Mouse (Mus musculus): Measurements from ENCODE around the gene Gm42688. TPM values are rescaled to one million over a fixed set of nuclear protein-coding genes. Genes with fewer than 3 reads are reported as not detected.
A peak's percentile ranks its signal among the peaks of the same experiment; 100 is the strongest.

Gene Gm42688
- polyA plus RNA-seq, 1 experiment from 2014 or later: 1.1 TPM

- peak overlapping the region; percentile 38 for H3K4me3 ChIP-seq (replicated peaks)
- H3K9ac ChIP-seq: no peak overlapping the region
- WGBS (ENCODE audit: insufficient replicate concordance): 3% methylated on average over 69 of the region's 69 CpGs
- peak overlapping the region; percentile 53 for H3K4me2 ChIP-seq
- no peak for DNase-seq
- H3K4me1 ChIP-seq (replicated peaks): peaks cover 34% of the 10 kb centered on the region
- H3K9me3 ChIP-seq (replicated peaks): no peaks in the 10 kb centered on the region
- no peak overlapping the region for H3K27ac ChIP-seq
- no peaks in the 10 kb centered on the region for H3K36me3 ChIP-seq
- peaks cover 100% of the 10 kb centered on the region for H3K27me3 ChIP-seq
- ATAC-seq (ENCODE audit: low read depth): no peak
These were observed 31.8 kb upstream of the Gm42688 start for GRCm38 (mm10) chr6:83069488-83070246.

GRCm38 (mm10) chr6:83070247-83070310, 31.3 kb upstream of the Gm42688 start, which contains the start of gene Tlx2:
Gene Tlx2, minus strand, starts transcription at chr6:83070293.
- no peak for DNase-seq
- 4% methylated on average over 10 of the region's 10 CpGs for WGBS (ENCODE audit: insufficient replicate concordance)
- Histone ChIP-seq H3K9ac (no peak within 1 kb of the TSS), H3K4me3 (replicated peaks) (peak within 1 kb of the TSS; percentile 38), H3K4me1 (replicated peaks) (peaks cover 34% of the 10 kb centered on the region), H3K27me3 (peaks cover 100% of the 10 kb centered on the region), H3K9me3 (replicated peaks) (no peaks in the 10 kb centered on the region), H3K4me2 (peak within 1 kb of the TSS; percentile 53), H3K27ac (no peak within 1 kb of the TSS), H3K36me3 (no peaks in the 10 kb centered on the region)
- no peak for ATAC-seq (ENCODE audit: low read depth)

- peak overlapping the region; percentile 29 for H3K4me2 ChIP-seq
- H3K36me3 ChIP-seq: no peaks in the 10 kb centered on the region
- no peaks in the 10 kb centered on the region for H3K9me3 ChIP-seq (replicated peaks)
- no peak overlapping the region for H3K27ac ChIP-seq
- H3K4me3 ChIP-seq (replicated peaks): peak overlapping the region; percentile 38
- H3K27me3 ChIP-seq: peaks cover 100% of the 10 kb centered on the region
- H3K4me1 ChIP-seq (replicated peaks): peaks cover 34% of the 10 kb centered on the region
- 2% methylated on average over 58 of the region's 58 CpGs for WGBS (ENCODE audit: insufficient replicate concordance)
- H3K9ac ChIP-seq: no peak overlapping the region
- ATAC-seq (ENCODE audit: low read depth): no peak
- no peak for DNase-seq
These were observed 30.9 kb upstream of the Gm42688 start for GRCm38 (mm10) chr6:83070311-83071219.

GRCm38 (mm10) chr6:83071220-83071619, 30.2 kb upstream of the Gm42688 start:
- peaks cover 34% of the 10 kb centered on the region for H3K4me1 ChIP-seq (replicated peaks)
- H3K36me3 ChIP-seq: no peaks in the 10 kb centered on the region
- no peak for DNase-seq
- H3K4me2 ChIP-seq: peak overlapping the region; percentile 29
- 2% methylated on average over 21 of the region's 24 CpGs for whole genome bisulfite sequencing (ENCODE audit: insufficient replicate concordance)
- no peak for ATAC-seq (ENCODE audit: low read depth)
- no peak overlapping the region; the same call in 1 of the 2 replicates for H3K27ac ChIP-seq
- peaks cover 100% of the 10 kb centered on the region for H3K27me3 ChIP-seq
- no peak overlapping the region for H3K9ac ChIP-seq
- H3K4me3 ChIP-seq (replicated peaks): peak overlapping the region; percentile 38
- H3K9me3 ChIP-seq (replicated peaks): no peaks in the 10 kb centered on the region

- DNase-seq (no peak), ATAC-seq (ENCODE audit: low read depth) (no peak)
- peaks cover 2% of the 10 kb centered on the region for H3K36me3 ChIP-seq
- peaks cover 35% of the 10 kb centered on the region for H3K4me1 ChIP-seq (replicated peaks)
- H3K27ac ChIP-seq: no peak overlapping the region
- 8% methylated on average over 2 of the region's 2 CpGs for WGBS (ENCODE audit: insufficient replicate concordance)
- peaks cover 76% of the 10 kb centered on the region for H3K27me3 ChIP-seq
- no peak overlapping the region for H3K4me3 ChIP-seq (replicated peaks)
- no peak overlapping the region for H3K9ac ChIP-seq
- no peak overlapping the region for H3K4me2 ChIP-seq
- no peaks in the 10 kb centered on the region for H3K9me3 ChIP-seq (replicated peaks)
These were observed 26.4 kb upstream of the Gm42688 start for GRCm38 (mm10) chr6:83074979-83075378.

- Histone ChIP-seq H3K36me3 (peaks cover 19% of the 10 kb centered on the region), H3K4me1 (replicated peaks) (peaks cover 27% of the 10 kb centered on the region), H3K4me3 (replicated peaks) (peak within 1 kb of the TSS; percentile 86), H3K27me3 (peaks cover 57% of the 10 kb centered on the region), H3K27ac (peak within 1 kb of the TSS; percentile 85), H3K9ac (peak within 1 kb of the TSS; percentile 87), H3K4me2 (peak within 1 kb of the TSS; percentile 98), H3K9me3 (replicated peaks) (no peaks in the 10 kb centered on the region)
- DNase-seq (no peak), ATAC-seq (ENCODE audit: low read depth) (peak; percentile 49)
- WGBS (ENCODE audit: insufficient replicate concordance): under 1% methylated on average over 54 of the region's 54 CpGs
These were observed 23.6 kb upstream of the Gm42688 start, which contains the start of gene Pcgf1 for GRCm38 (mm10) chr6:83077630-83078323. Gene Pcgf1, plus strand, starts transcription at chr6:83077869.

GRCm38 (mm10) chr6:83078324-83078858, 23.0 kb upstream of the Gm42688 start:
- H3K4me1 ChIP-seq (replicated peaks): peaks cover 27% of the 10 kb centered on the region
- H3K27ac ChIP-seq: peak overlapping the region; percentile 85
- peaks cover 19% of the 10 kb centered on the region for H3K36me3 ChIP-seq
- H3K9ac ChIP-seq: peak overlapping the region; percentile 87
- H3K4me3 ChIP-seq (replicated peaks): peak overlapping the region; percentile 86
- no peaks in the 10 kb centered on the region for H3K9me3 ChIP-seq (replicated peaks)
- DNase-seq (peak; percentile 98), ATAC-seq (ENCODE audit: low read depth) (peak; percentile 88)
- H3K4me2 ChIP-seq: peak overlapping the region; percentile 98
- WGBS (ENCODE audit: insufficient replicate concordance): under 1% methylated on average over 46 of the region's 46 CpGs
- peaks cover 57% of the 10 kb centered on the region for H3K27me3 ChIP-seq

GRCm38 (mm10) chr6:83080210-83080609, 21.2 kb upstream of the Gm42688 start:
- Histone ChIP-seq H3K9ac (no peak overlapping the region), H3K27me3 (peaks cover 57% of the 10 kb centered on the region), H3K4me3 (replicated peaks) (no peak overlapping the region), H3K36me3 (peaks cover 19% of the 10 kb centered on the region), H3K4me2 (no peak overlapping the region; the same call in 1 of the 2 replicates), H3K9me3 (replicated peaks) (no peaks in the 10 kb centered on the region), H3K27ac (no peak overlapping the region), H3K4me1 (replicated peaks) (peaks cover 27% of the 10 kb centered on the region)
- 92% methylated on average over 5 of the region's 5 CpGs for WGBS (ENCODE audit: insufficient replicate concordance)
- no peak for ATAC-seq (ENCODE audit: low read depth)
- DNase-seq: no peak

- Histone ChIP-seq H3K27ac (no peak overlapping the region), H3K36me3 (peaks cover 19% of the 10 kb centered on the region), H3K4me3 (replicated peaks) (no peak overlapping the region), H3K4me1 (replicated peaks) (peaks cover 37% of the 10 kb centered on the region), H3K4me2 (no peak overlapping the region), H3K9me3 (replicated peaks) (no peaks in the 10 kb centered on the region), H3K27me3 (peaks cover 66% of the 10 kb centered on the region), H3K9ac (no peak overlapping the region)
- 31% methylated on average over 5 of the region's 5 CpGs for WGBS (ENCODE audit: insufficient replicate concordance)
- no peak for ATAC-seq (ENCODE audit: low read depth)
- no peak for DNase-seq
These were observed 17.9 kb upstream of the Gm42688 start for GRCm38 (mm10) chr6:83083497-83083896.

- no peak overlapping the region for H3K4me2 ChIP-seq
- DNase-seq (no peak), ATAC-seq (ENCODE audit: low read depth) (no peak)
- H3K9me3 ChIP-seq (replicated peaks): no peaks in the 10 kb centered on the region
- H3K4me1 ChIP-seq (replicated peaks): peaks cover 29% of the 10 kb centered on the region
- H3K27me3 ChIP-seq: peaks cover 75% of the 10 kb centered on the region
- peaks cover 19% of the 10 kb centered on the region for H3K36me3 ChIP-seq
- WGBS (ENCODE audit: insufficient replicate concordance): 17% methylated on average over 6 of the region's 6 CpGs
- no peak overlapping the region for H3K9ac ChIP-seq
- H3K4me3 ChIP-seq (replicated peaks): no peak overlapping the region
- H3K27ac ChIP-seq: no peak overlapping the region
These were observed 16.9 kb upstream of the Gm42688 start for GRCm38 (mm10) chr6:83084477-83084876.

All from liver, embryonic 13.5 days (tissue).